Mouse (Mus musculus) gonadal fat pad, adult 2 months (tissue): Measurements from ENCODE around the gene Ccr6. TPM values are rescaled to one million over a fixed set of nuclear protein-coding genes. Genes with fewer than 3 reads are reported as not detected.
"Not testable (repeated sequence)": the region's sequence is repeated elsewhere in the genome, so short reads cannot be mapped to it uniquely, and the experiment has no call there.

ENCODE experiments used
- DNase-seq: peaks from one replicate; pipeline ENCODE4 v3.0.0-alpha.2; 2012; ENCODE audit warnings: low read depth
- polyA plus RNA-seq: library from polyadenylated mRNA; depleted of rRNA; stranded (reverse); fragments of >200 nt; gene quantifications from 2 replicates; pipeline ENCODE4 v1.2.3, GENCODE M21; 2012; rRNA removed

Ccr6 gene
- 0.20 and 0.30 TPM in 2 replicates for polyA plus RNA-seq

- no peak for DNase-seq
Observed at GRCm38 (mm10) chr17:8235743-8236142, at the start of gene Ccr6. Ccr6 (plus strand) TSS chr17:8236043.

- DNase-seq = no peak
Observed at GRCm38 (mm10) chr17:8193678-8194077, 42.2 kb upstream of the Ccr6 start.

- DNase-seq = no peak
Observed at GRCm38 (mm10) chr17:8195685-8196376, 40.0 kb upstream of the Ccr6 start.

GRCm38 (mm10) chr17:8197652-8198051 is 38.2 kb upstream of the Ccr6 start:
- DNase-seq = no peak

- DNase-seq = no peak
Observed at GRCm38 (mm10) chr17:8199067-8199935, 36.5 kb upstream of the Ccr6 start.

- no peak for DNase-seq
Observed at GRCm38 (mm10) chr17:8199936-8200330, 35.9 kb upstream of the Ccr6 start.

GRCm38 (mm10) chr17:8203487-8203886 is 32.4 kb upstream of the Ccr6 start:
- no peak for DNase-seq

- DNase-seq = not testable (repeated sequence)
Observed at GRCm38 (mm10) chr17:8205221-8205631, 30.6 kb upstream of the Ccr6 start.

- DNase-seq = no peak
Observed at GRCm38 (mm10) chr17:8206691-8207090, 29.2 kb upstream of the Ccr6 start.

- no peak for DNase-seq
Observed at GRCm38 (mm10) chr17:8209696-8210095, 26.1 kb upstream of the Ccr6 start.

GRCm38 (mm10) chr17:8210170-8210569 is 25.7 kb upstream of the Ccr6 start:
- DNase-seq = no peak

GRCm38 (mm10) chr17:8210675-8211074 is 25.2 kb upstream of the Ccr6 start:
- DNase-seq = no peak

- DNase-seq = no peak
Observed at GRCm38 (mm10) chr17:8211399-8211798, 24.4 kb upstream of the Ccr6 start.

GRCm38 (mm10) chr17:8214369-8214768 is 21.5 kb upstream of the Ccr6 start:
- no peak for DNase-seq

GRCm38 (mm10) chr17:8215016-8215745 is 20.7 kb upstream of the Ccr6 start:
- no peak for DNase-seq

GRCm38 (mm10) chr17:8223225-8223624 is 12.6 kb upstream of the Ccr6 start:
- DNase-seq = no peak

GRCm38 (mm10) chr17:8224072-8224471 is 11.8 kb upstream of the Ccr6 start:
- no peak for DNase-seq

- DNase-seq = no peak
Observed at GRCm38 (mm10) chr17:8225166-8225565, 10.7 kb upstream of the Ccr6 start.

- no peak for DNase-seq
Observed at GRCm38 (mm10) chr17:8225746-8226145, 10.1 kb upstream of the Ccr6 start.

GRCm38 (mm10) chr17:8228622-8229021 is 7.2 kb upstream of the Ccr6 start:
- no peak for DNase-seq

- DNase-seq = no peak
Observed at GRCm38 (mm10) chr17:8229607-8230006, 6.2 kb upstream of the Ccr6 start.

- DNase-seq = no peak
Observed at GRCm38 (mm10) chr17:8232089-8232488, 3.8 kb upstream of the Ccr6 start.
